Mouse (Mus musculus): ENCODE measurements around the gene Rorc. TPM values are rescaled to one million over a fixed set of nuclear protein-coding genes. Genes with fewer than 3 reads are reported as not detected.

Rorc gene
- total RNA-seq (2017), result 0.74 and 1.3 TPM in 2 replicates

DNA sequence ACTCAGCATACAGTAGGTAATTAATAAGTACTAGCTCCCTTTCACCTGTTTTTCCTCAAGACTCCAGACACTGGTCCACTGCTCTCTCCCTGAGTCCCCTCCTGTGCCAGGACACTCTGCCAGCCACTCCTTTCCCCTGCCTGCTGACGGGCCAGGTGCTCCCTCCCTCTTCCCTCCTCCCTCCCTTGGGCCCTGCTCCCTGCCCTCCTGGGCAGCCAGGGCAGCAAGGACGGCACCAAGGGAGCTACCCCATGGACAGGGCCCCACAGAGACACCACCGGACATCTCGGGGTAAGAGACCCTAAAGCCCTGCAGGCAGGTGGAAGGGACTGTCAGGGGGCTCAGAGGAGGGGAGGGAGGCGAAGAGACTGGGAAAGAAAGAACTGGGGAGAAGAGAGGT, at the start of gene Rorc:
TSS of gene Rorc (plus strand) at position 154 of the 400 bp plus-strand sequence.
- ATAC-seq (ENCODE audit: extremely low read depth, insufficient number of reproducible peaks, low FRiP score, poor library complexity, severe bottlenecking), result no peak

GRCm38 (mm10) chr3:94328681-94329080, 43.9 kb upstream of the Rorc start:
- no peak for ATAC-seq (ENCODE audit: extremely low read depth, insufficient number of reproducible peaks, low FRiP score, poor library complexity, severe bottlenecking)

GRCm38 (mm10) chr3:94334442-94334841, 38.2 kb upstream of the Rorc start:
- peak; percentile 53 for ATAC-seq (ENCODE audit: extremely low read depth, insufficient number of reproducible peaks, low FRiP score, poor library complexity, severe bottlenecking)

GRCm38 (mm10) chr3:94338522-94338921, 34.1 kb upstream of the Rorc start:
- no peak for ATAC-seq (ENCODE audit: extremely low read depth, insufficient number of reproducible peaks, low FRiP score, poor library complexity, severe bottlenecking)

DNA sequence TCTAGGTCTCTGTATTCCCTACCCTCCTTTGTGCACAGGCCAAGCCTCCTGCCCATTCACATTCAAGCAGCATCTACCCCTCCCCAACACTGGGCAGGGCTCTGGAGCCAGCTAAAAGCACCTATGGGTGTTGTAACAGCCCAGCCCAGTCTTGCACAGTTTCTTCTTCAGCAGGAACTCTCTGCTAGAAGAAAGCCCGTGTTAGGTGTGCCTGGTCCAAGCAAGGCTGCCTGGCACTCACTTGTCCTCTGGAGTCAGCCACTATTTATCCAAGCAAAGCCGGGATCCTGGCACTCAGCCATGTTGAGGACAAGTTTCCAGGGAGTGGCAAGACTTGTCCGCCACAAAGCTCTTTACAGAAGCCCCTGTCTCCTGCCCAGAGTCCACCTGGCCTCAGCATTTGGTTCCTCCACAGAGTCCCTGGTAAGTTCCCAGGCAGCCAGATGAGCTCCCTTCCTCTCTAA, 30.6 kb upstream of the Rorc start, which contains the start of gene Them5:
TSS of gene Them5 (plus strand) at position 141 of the 464 bp plus-strand sequence.
- ATAC-seq (ENCODE audit: extremely low read depth, insufficient number of reproducible peaks, low FRiP score, poor library complexity, severe bottlenecking), result no peak

DNA sequence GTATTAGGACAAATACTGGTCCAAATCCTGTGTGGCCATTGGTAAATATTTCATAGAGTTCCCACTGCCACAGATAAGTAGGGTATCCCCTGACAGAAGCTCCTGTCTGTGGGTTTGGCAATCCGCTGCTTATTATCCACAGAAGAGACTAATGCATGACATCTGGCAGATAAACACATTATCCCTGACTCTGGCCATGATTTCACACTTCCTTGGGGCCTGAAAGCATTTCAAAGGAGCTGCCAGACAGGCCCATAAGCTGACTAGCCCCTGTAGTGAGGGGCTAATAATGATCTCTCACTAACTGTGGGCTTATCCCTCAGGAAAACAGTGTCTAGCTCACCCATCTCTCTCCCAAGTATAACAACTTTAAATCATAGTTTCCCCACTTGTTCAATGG, 30.0 kb upstream of the Rorc start:
- ATAC-seq (ENCODE audit: extremely low read depth, insufficient number of reproducible peaks, low FRiP score, poor library complexity, severe bottlenecking), result no peak

DNA sequence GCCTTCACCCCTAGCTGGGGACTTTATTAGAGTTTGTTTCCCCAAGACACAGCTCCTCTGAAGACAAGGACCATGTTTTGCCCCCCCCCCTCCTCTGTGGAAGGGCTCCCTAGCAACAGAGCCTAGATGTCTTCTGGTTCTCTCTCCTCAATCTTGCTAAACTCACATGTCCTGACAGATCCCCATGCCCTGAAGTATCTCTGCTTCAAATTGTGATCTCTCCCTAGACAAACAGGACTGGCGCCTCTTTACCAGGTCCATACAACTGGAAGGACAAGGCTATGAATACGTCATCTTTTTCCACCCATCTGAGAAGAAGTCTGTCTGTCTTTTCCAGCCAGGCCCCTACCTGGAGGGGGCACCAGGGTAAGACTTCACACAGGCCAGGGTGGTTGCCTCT, 28.4 kb upstream of the Rorc start:
- ATAC-seq (ENCODE audit: extremely low read depth, insufficient number of reproducible peaks, low FRiP score, poor library complexity, severe bottlenecking), result no peak

DNA sequence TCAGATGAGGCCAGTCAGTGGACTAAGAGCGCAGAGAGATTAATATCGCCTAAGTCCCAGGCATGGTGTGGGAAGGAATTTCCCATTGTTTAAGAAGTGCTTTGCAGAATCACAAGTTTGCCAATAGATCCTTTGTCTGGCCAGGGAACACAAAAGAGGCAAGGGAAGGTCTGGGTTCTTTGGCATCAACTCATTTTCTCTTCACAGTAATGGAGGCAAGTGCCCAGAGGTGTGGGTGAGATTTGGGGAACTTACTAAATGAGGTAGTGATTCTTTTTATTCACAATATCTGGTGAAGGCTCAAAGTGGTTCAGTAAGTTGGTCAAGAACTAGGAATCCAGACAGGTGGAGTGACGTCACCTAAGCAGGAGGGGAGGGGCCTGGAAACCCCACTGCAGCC, 27.7 kb upstream of the Rorc start:
- no peak for ATAC-seq (ENCODE audit: extremely low read depth, insufficient number of reproducible peaks, low FRiP score, poor library complexity, severe bottlenecking)

DNA sequence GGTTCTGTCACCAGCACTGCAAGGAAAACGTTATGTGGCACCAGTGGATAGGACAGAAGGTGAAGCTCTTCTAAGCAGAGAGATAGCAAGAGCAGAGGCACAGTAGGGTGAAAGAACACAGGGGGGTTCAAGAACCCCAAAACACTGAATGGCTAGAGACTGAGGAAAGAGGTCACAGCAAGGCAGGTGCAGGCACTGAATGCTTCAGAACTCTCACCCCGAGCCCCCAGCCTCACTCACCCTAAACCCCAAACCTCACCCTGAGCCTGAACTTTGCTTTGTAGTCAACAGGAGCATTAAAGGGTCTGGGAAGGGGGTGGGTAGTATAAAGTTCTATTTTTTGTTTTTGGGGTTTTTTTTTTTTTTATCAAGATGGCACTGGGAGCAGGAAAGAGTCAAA, 24.4 kb upstream of the Rorc start:
- no peak for ATAC-seq (ENCODE audit: extremely low read depth, insufficient number of reproducible peaks, low FRiP score, poor library complexity, severe bottlenecking)

DNA sequence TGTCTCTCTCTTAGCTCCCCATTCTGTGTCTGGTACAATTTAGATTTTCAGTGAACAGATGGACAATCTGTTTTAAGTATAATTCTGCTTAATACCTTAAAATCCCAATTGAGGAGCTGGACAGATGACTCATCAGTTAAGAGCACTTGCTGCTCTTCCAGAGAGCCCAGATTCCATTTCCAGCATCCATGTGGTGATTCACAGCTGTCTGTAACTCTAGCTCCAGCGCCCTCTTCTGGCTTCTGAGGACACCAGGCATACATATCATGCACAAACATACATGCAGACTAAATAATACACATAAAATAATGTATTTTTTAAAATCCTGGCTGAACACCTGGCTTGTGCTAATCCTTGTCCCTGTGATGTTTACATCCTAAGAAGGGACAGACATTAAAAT, 11.8 kb upstream of the Rorc start:
- no peak for ATAC-seq (ENCODE audit: extremely low read depth, insufficient number of reproducible peaks, low FRiP score, poor library complexity, severe bottlenecking)

GRCm38 (mm10) chr3:94362138-94362537, 10.5 kb upstream of the Rorc start, which contains the start of gene C2cd4d:
Gene C2cd4d, plus strand, starts transcription at chr3:94362438.
- no peak for ATAC-seq (ENCODE audit: extremely low read depth, insufficient number of reproducible peaks, low FRiP score, poor library complexity, severe bottlenecking)

GRCm38 (mm10) chr3:94363291-94364153, 9.1 kb upstream of the Rorc start:
- ATAC-seq (ENCODE audit: extremely low read depth, insufficient number of reproducible peaks, low FRiP score, poor library complexity, severe bottlenecking), result no peak

- ATAC-seq (ENCODE audit: extremely low read depth, insufficient number of reproducible peaks, low FRiP score, poor library complexity, severe bottlenecking), result no peak
Observed at GRCm38 (mm10) chr3:94364154-94364526, 8.5 kb upstream of the Rorc start.

GRCm38 (mm10) chr3:94366761-94367160, 5.8 kb upstream of the Rorc start:
- ATAC-seq (ENCODE audit: extremely low read depth, insufficient number of reproducible peaks, low FRiP score, poor library complexity, severe bottlenecking), result no peak

DNA sequence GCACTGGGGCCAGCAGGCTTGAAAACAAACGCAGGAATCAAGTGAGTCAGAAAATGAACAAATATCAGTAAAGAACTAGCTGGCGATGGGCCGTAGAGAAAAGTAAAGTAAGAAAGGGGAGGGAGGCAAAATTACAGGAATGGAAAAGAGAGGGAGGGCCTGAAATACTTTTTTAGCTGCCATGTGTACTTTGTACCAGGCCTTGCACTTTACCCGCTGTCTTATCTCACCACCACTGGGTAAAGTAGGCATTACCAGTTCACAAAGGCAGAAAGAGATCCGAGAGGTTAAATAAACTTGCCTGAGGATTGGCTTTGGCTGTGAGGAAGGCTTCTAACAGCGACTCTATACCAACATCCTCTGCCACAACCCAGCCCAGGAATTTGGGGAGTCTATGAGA, 5.1 kb upstream of the Rorc start:
- no peak for ATAC-seq (ENCODE audit: extremely low read depth, insufficient number of reproducible peaks, low FRiP score, poor library complexity, severe bottlenecking)

DNA sequence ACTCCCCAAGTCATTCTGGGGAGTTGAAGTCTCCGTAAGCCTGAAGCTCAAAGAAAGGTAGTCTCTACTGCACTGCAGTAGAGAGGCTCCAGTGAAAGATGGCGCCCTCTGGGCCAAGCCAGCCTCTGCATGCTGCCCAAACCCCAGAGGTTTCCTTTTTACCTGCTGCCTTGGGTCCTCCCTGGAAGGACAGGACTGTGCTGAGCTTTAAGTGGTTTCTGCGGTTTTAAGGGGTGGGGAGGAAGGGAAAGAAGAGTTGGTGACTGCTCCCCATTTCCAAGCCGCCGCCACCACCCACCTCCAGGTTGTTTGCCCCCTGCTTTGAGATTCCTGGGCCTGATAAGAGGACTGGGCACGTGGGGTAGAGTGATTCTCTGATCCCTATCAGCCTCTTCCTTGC, 4.0 kb upstream of the Rorc start:
- ATAC-seq (ENCODE audit: extremely low read depth, insufficient number of reproducible peaks, low FRiP score, poor library complexity, severe bottlenecking), result no peak

GRCm38 (mm10) chr3:94369709-94370108, 2.9 kb upstream of the Rorc start:
- ATAC-seq (ENCODE audit: extremely low read depth, insufficient number of reproducible peaks, low FRiP score, poor library complexity, severe bottlenecking), result no peak

- no peak for ATAC-seq (ENCODE audit: extremely low read depth, insufficient number of reproducible peaks, low FRiP score, poor library complexity, severe bottlenecking)
Observed at GRCm38 (mm10) chr3:94371637-94372036, 957 bp upstream of the Rorc start.

DNA sequence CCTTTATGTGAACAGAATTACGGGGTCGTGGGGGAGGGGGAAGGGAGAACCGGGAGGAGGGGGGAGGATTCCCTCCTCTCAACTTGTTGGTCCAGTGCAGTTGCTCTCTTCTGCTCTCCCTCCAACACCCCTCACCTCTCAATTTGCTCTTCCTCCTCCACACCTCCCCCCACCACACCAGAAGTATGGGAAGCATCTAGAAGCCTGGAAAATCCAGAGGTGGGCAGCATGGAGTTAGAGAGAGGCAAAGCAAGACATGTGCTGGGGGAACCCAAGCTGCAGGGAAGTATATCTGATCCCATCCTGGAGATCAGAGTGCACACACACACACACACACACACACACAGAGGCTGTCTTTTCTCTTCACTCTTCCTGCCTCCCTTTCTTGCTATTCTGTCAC, 556 bp upstream of the Rorc start:
- ATAC-seq (ENCODE audit: extremely low read depth, insufficient number of reproducible peaks, low FRiP score, poor library complexity, severe bottlenecking), result no peak

DNA sequence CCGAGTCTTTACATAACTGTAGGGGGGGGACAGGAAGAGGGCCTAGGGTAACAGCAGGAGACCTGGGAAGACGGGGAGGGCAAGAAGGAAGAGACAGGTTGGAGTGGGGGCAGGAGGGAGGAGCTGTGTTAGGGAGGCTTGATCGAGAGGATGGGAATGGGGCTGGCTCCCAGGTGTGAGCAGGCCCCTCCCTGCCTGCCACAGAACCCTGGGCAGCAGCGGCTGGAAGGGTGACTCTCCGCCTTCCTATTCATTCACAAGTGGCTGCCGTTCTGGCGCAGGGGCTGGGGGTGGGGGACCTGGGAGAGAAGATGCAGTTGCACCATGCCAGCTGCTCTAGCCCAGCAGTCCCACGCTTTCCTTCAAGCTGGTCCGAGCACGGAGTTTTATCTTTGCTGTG, 496 bp downstream of the Rorc start:
- ATAC-seq (ENCODE audit: extremely low read depth, insufficient number of reproducible peaks, low FRiP score, poor library complexity, severe bottlenecking), result no peak

DNA sequence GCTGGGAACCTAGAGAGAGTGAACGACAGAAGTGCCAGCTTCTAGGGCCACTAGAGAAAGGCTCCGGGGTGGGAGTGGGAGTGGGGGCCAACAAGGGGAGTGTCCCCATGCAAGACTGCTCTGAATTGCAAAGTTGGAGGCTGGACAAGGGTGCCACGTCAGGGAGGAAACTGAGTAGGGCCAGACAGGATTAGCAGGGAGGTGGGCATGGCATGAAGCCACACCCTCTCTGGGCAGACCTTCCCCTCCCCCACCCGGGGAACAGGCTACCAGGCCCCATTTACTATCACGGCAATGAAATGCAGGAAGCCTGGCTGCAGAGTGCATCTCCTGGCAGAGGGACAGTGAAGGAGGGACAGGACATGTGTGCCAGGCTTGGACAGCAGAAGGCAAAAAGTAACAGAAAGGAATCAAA, 1.0 kb downstream of the Rorc start:
- ATAC-seq (ENCODE audit: extremely low read depth, insufficient number of reproducible peaks, low FRiP score, poor library complexity, severe bottlenecking), result no peak

All from neutrophil, adult 5-6 weeks (primary cell).